Mouse (Mus musculus) liver, embryonic 14.5 days (tissue): Measurements from ENCODE around the gene Rph3al.

Source experiments
- CTCF ChIP-seq: IDR thresholded peaks from 2 replicates; pipeline ENCODE4 v1.5.1; 2016; ENCODE audit warnings: antibody characterized with exemption, low read depth, control low read depth
- EP300 ChIP-seq: IDR thresholded peaks from 2 replicates; pipeline ENCODE4 v1.6.1; 2016; ENCODE audit warnings: antibody characterized with exemption, low read depth

GRCm38 (mm10) chr11:75881234-75881633 lies 57.0 kb downstream of the Rph3al start:
- no peak for TF ChIP-seq CTCF
- TF ChIP-seq EP300 = no peak
